Mouse (Mus musculus): ENCODE measurements around the gene Map4k3.

DNA sequence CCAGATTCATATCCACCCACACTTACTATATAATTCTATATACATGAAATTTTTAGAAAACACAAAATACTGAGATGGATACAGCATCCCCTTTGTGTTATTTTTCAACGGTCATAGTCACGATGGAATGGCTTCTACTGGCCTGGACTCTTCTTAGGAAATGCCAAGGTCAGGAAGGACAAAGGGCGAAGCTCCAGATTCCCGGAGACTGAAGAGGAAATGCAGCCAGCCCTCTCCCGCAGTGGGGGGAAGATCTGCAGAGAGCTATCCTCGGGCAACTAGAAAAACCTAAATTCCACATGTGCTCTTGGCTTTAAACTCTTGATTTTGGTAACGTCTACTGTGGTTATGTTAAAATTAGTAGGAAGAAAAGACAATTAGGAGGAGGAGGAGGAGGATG lies 153.3 kb downstream of the Map4k3 start:
- TF ChIP-seq CTCF (IDR thresholded peaks at IDR 0.05; ENCODE audit: low read depth, low read length) (no peak), EP300 (IDR thresholded peaks at IDR 0.05; ENCODE audit: insufficient read depth, low read depth, low read length) (peak; percentile 53; the same call in 1 of the 2 replicates)

Data from ES-Bruce4 (cell line).